Mouse (Mus musculus): ENCODE data around the gene Mmp9. TPM values are rescaled to one million over a fixed set of nuclear protein-coding genes. Genes with fewer than 3 reads are reported as not detected.

The Mmp9 gene
- polyA plus RNA-seq, 1 experiment from 2014 or later = 1.2 TPM

- H3K4me2 ChIP-seq = no peak overlapping the region
- no peak overlapping the region for H3K9ac ChIP-seq
- no peaks in the 10 kb centered on the region for H3K9me3 ChIP-seq (replicated peaks)
- H3K36me3 ChIP-seq = peaks cover 3% of the 10 kb centered on the region
- H3K4me3 ChIP-seq (replicated peaks) = no peak overlapping the region
- WGBS (ENCODE audit: insufficient replicate concordance) = 50% methylated on average over 21 of the region's 21 CpGs
- no peak overlapping the region for H3K27ac ChIP-seq
- H3K27me3 ChIP-seq = peaks cover 68% of the 10 kb centered on the region
- peaks cover 13% of the 10 kb centered on the region for H3K4me1 ChIP-seq (replicated peaks)
- DNase-seq = no peak
- no peak for ATAC-seq (ENCODE audit: low read depth)
Observed at GRCm38 (mm10) chr2:164994659-164995428, 54.3 kb downstream of the Mmp9 start.

DNA sequence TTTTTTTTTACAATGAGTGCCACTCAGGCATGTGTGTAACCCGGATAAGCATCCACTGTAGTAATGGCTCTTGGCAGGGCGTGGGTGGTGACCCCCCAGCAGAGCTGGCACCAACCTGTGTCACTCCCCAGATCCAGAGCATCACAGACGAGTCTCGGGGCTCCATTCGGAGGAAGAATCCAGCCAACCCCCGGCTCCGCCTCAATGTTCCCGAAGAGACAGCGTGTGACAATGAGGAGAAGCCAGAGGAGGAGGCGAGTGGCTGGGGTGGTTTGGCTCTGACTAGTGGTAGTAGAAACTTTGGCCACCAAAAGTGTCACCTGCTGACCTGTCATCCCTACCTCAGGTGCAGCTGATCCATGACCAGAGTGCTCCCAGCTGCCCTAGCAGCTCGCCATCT, 55.4 kb downstream of the Mmp9 start:
- no peak overlapping the region for H3K4me3 ChIP-seq (replicated peaks)
- H3K9ac ChIP-seq = no peak overlapping the region
- peaks cover 13% of the 10 kb centered on the region for H3K36me3 ChIP-seq
- H3K4me1 ChIP-seq (replicated peaks) = peaks cover 13% of the 10 kb centered on the region
- no peak overlapping the region for H3K4me2 ChIP-seq
- peaks cover 69% of the 10 kb centered on the region for H3K27me3 ChIP-seq
- 62% methylated on average over 11 of the region's 11 CpGs for WGBS (ENCODE audit: insufficient replicate concordance)
- no peaks in the 10 kb centered on the region for H3K9me3 ChIP-seq (replicated peaks)
- no peak for DNase-seq
- H3K27ac ChIP-seq = no peak overlapping the region
- ATAC-seq (ENCODE audit: low read depth) = no peak

DNA sequence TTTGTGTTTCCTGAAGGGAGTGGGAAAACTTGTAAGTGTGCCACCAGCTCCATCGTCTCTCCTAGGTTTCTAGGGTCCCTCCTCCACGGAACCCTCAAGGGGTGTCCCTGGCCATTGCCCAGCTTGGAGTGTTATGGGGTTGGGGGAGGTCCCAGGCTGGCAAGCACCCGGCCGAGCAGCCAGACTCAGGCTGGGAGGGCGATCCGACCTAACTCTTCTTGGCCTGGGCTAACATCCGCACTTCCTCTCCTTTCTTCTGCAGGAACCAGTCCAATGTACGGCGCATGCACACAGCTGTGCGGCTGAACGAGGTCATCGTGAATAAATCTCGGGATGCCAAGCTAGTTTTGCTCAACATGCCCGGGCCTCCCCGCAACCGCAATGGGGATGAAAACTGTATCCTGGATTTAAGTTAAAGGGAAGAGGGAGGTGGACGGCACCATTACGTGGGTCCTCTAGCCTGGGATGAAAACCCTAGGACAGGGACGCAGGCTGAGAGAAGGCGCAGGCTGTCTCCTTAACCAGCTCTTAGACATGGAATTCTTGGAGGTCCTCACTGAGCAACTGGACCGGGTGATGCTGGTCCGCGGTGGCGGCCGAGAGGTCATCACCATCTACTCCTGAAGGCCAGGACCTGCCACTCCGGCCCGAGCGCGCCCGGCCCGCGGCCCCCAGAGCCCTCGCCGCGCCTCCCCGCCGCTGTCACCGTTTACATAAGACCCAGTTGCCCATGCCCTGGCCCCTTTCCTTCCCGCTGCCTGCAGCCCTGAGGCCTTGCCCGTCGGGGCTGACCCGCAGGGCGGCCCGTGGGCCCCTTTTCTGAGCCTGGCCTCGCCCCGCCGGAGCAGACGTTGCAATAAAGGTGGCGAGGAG, 56.5 kb downstream of the Mmp9 start:
- ATAC-seq (ENCODE audit: low read depth) = no peak

GRCm38 (mm10) chr2:164997721-164998428, 57.3 kb downstream of the Mmp9 start:
- no peaks in the 10 kb centered on the region for H3K9me3 ChIP-seq (replicated peaks)
- H3K27ac ChIP-seq = no peak overlapping the region
- no peak overlapping the region for H3K9ac ChIP-seq
- peaks cover 32% of the 10 kb centered on the region for H3K36me3 ChIP-seq
- H3K27me3 ChIP-seq = peaks cover 59% of the 10 kb centered on the region
- peak overlapping the region; percentile 33 for H3K4me3 ChIP-seq (replicated peaks)
- WGBS (ENCODE audit: insufficient replicate concordance) = 2% methylated on average over 50 of the region's 52 CpGs
- peak overlapping the region; percentile 53 for H3K4me2 ChIP-seq
- peaks cover 13% of the 10 kb centered on the region for H3K4me1 ChIP-seq (replicated peaks)
- ATAC-seq (ENCODE audit: low read depth) (no peak), DNase-seq (no peak)

More for the DNA sequence above, 56.5 kb downstream of the Mmp9 start:
- H3K27ac ChIP-seq = no peak overlapping the region
- no peak for DNase-seq
- H3K9me3 ChIP-seq (replicated peaks) = no peaks in the 10 kb centered on the region
- peaks cover 13% of the 10 kb centered on the region for H3K4me1 ChIP-seq (replicated peaks)
- 12% methylated on average over 49 of the region's 49 CpGs for WGBS (ENCODE audit: insufficient replicate concordance)
- peaks cover 65% of the 10 kb centered on the region for H3K27me3 ChIP-seq
- peaks cover 24% of the 10 kb centered on the region for H3K36me3 ChIP-seq
- H3K9ac ChIP-seq = no peak overlapping the region
- peak overlapping the region; percentile 33 for H3K4me3 ChIP-seq (replicated peaks)
- peak overlapping the region; percentile 53 for H3K4me2 ChIP-seq

DNA sequence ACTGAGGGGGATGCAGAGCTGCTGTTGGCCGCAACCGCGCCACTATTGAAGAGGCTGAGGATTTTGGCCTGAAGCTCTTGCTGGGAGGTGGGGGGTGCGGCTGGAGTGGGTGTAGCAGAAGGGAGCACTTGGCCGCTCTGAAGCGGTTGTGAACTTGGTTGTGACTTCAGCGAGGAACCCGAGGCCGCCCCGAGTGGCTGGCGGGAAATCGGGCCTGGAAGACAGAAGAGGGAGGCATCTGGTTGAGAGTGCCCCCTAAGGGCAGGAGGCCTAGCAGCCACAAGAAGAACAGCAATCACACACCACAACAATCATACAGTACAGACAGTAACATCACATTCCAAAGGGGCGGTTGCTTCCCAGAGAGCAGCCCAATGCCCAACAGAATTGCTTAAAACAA, 61.4 kb downstream of the Mmp9 start:
- peaks cover 72% of the 10 kb centered on the region for H3K36me3 ChIP-seq

DNA sequence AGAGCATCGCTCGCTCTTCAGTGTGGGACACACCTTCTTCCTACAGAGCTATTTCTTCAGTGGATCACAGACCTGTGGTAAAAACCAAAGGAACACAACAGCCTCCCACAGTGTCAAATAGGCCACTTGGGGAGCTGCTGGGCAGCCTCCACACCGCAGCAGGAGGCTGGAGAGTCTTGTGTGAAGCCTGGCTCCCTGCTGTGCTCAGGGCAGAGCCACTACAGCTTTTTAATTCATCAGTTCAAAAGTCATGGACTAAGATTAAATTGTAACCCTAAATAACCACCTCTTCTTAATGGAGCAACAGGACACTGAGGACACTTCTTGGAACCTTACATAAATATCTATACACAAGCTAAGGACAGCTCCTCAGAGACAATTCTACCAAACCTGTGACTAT, 62.5 kb downstream of the Mmp9 start:
- no peak overlapping the region for H3K4me2 ChIP-seq
- ATAC-seq (ENCODE audit: low read depth) (no peak), DNase-seq (no peak)
- peaks cover 19% of the 10 kb centered on the region for H3K27me3 ChIP-seq
- WGBS (ENCODE audit: insufficient replicate concordance) = 85% methylated on average over 3 of the region's 3 CpGs
- no peak overlapping the region for H3K27ac ChIP-seq
- H3K4me1 ChIP-seq (replicated peaks) = peaks cover 3% of the 10 kb centered on the region; the same call in 1 of the 2 replicates
- H3K9ac ChIP-seq = no peak overlapping the region
- no peaks in the 10 kb centered on the region for H3K9me3 ChIP-seq (replicated peaks)
- peaks cover 83% of the 10 kb centered on the region for H3K36me3 ChIP-seq
- no peak overlapping the region for H3K4me3 ChIP-seq (replicated peaks)

More for the DNA sequence above, 61.4 kb downstream of the Mmp9 start:
- no peak overlapping the region for H3K4me3 ChIP-seq (replicated peaks)
- no peaks in the 10 kb centered on the region for H3K9me3 ChIP-seq (replicated peaks)
- WGBS (ENCODE audit: insufficient replicate concordance) = 86% methylated on average over 13 of the region's 13 CpGs
- no peak for DNase-seq
- H3K27me3 ChIP-seq = peaks cover 30% of the 10 kb centered on the region
- H3K9ac ChIP-seq = no peak overlapping the region
- ATAC-seq (ENCODE audit: low read depth) = no peak
- no peak overlapping the region for H3K4me2 ChIP-seq
- peaks cover 13% of the 10 kb centered on the region for H3K4me1 ChIP-seq (replicated peaks)
- H3K27ac ChIP-seq = no peak overlapping the region

DNA sequence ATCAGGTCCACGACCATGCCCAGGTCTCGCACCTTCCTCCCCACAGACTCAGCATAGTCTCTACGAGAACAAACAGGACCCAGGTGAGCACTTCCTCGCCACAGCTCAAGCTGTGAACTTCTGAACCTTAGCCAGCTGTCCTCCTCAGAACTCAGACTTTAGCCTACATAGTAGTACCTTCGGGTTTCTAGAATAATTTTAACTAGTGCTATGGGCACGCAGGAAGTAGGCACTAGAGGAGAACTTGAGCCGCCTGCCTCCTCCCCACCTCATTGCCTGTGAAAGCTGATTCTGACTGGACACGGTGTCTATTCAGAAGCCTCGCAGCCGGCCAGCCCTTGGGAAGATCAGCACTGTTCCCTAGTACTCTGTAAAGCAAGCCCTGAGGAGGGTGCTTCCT, 63.7 kb downstream of the Mmp9 start:
- Histone ChIP-seq H3K27me3 (peaks cover 7% of the 10 kb centered on the region), H3K36me3 (peaks cover 94% of the 10 kb centered on the region), H3K4me3 (replicated peaks) (no peak overlapping the region), H3K4me2 (no peak overlapping the region), H3K9me3 (replicated peaks) (no peaks in the 10 kb centered on the region), H3K27ac (no peak overlapping the region), H3K4me1 (replicated peaks) (peaks cover 1% of the 10 kb centered on the region; the same call in 1 of the 2 replicates), H3K9ac (no peak overlapping the region)
- no peak for ATAC-seq (ENCODE audit: low read depth)
- WGBS (ENCODE audit: insufficient replicate concordance) = 80% methylated on average over 10 of the region's 10 CpGs
- DNase-seq = no peak

Other genes with a start within 250 kb of the Mmp9 start
- gene Spint4, start 242.3 kb upstream of the Mmp9 start, polyA plus RNA-seq (2015; fragmentation: Nextera tagmentation; extraction: Ambion mirVana) = not detected in 2 replicates
- gene Spint5, start 225.5 kb upstream of the Mmp9 start, polyA plus RNA-seq (2015; fragmentation: Nextera tagmentation; extraction: Ambion mirVana) = not detected in 2 replicates
- gene Wfdc3, start 194.8 kb upstream of the Mmp9 start, polyA plus RNA-seq (2015; fragmentation: Nextera tagmentation; extraction: Ambion mirVana) = 0.93 and 1.0 TPM in 2 replicates
- gene Dnttip1, start 194.8 kb upstream of the Mmp9 start, polyA plus RNA-seq (2015; fragmentation: Nextera tagmentation; extraction: Ambion mirVana) = 47.3 and 49.8 TPM in 2 replicates
- 762 and 764 TPM in 2 replicates for gene Ube2c, start 170.9 kb upstream of the Mmp9 start, polyA plus RNA-seq (2015; fragmentation: Nextera tagmentation; extraction: Ambion mirVana)
- gene Tnnc2, start 160.8 kb upstream of the Mmp9 start, polyA plus RNA-seq (2015; fragmentation: Nextera tagmentation; extraction: Ambion mirVana) = 5.1 and 8.4 TPM in 2 replicates
- gene Snx21, start 155.0 kb upstream of the Mmp9 start, polyA plus RNA-seq (2015; fragmentation: Nextera tagmentation; extraction: Ambion mirVana) = 4.1 TPM in 2 replicates
- gene Acot8, start 135.9 kb upstream of the Mmp9 start, polyA plus RNA-seq (2015; fragmentation: Nextera tagmentation; extraction: Ambion mirVana) = 18.8 and 20.3 TPM in 2 replicates
- gene Zswim3, start 135.7 kb upstream of the Mmp9 start, polyA plus RNA-seq (2015; fragmentation: Nextera tagmentation; extraction: Ambion mirVana) = 4.3 and 5.1 TPM in 2 replicates
- 6.2 and 6.9 TPM in 2 replicates for gene Zswim1, start 118.1 kb upstream of the Mmp9 start, polyA plus RNA-seq (2015; fragmentation: Nextera tagmentation; extraction: Ambion mirVana)
- gene Spata25, start 112.2 kb upstream of the Mmp9 start, polyA plus RNA-seq (2015; fragmentation: Nextera tagmentation; extraction: Ambion mirVana) = not detected in 2 replicates
- 65.4 and 69.2 TPM in 2 replicates for gene Ctsa, start 107.9 kb upstream of the Mmp9 start, polyA plus RNA-seq (2015; fragmentation: Nextera tagmentation; extraction: Ambion mirVana)
- 2.4 and 2.5 TPM in 2 replicates for gene Neurl2, start 107.3 kb upstream of the Mmp9 start, polyA plus RNA-seq (2015; fragmentation: Nextera tagmentation; extraction: Ambion mirVana)
- 7.7 and 8.3 TPM in 2 replicates for gene Pltp, start 83.1 kb upstream of the Mmp9 start, polyA plus RNA-seq (2015; fragmentation: Nextera tagmentation; extraction: Ambion mirVana)
- 45.5 and 48.3 TPM in 2 replicates for gene Pcif1, start 61.5 kb upstream of the Mmp9 start, polyA plus RNA-seq (2015; fragmentation: Nextera tagmentation; extraction: Ambion mirVana)
- gene Zfp335, start 29.0 kb upstream of the Mmp9 start, polyA plus RNA-seq (2015; fragmentation: Nextera tagmentation; extraction: Ambion mirVana) = 5.4 and 6.1 TPM in 2 replicates
- gene Slc12a5, start 20.0 kb downstream of the Mmp9 start, polyA plus RNA-seq (2015; fragmentation: Nextera tagmentation; extraction: Ambion mirVana) = 0.17 and 0.18 TPM in 2 replicates
- gene Ncoa5, start 94.1 kb downstream of the Mmp9 start, polyA plus RNA-seq (2015; fragmentation: Nextera tagmentation; extraction: Ambion mirVana) = 18.3 and 22.2 TPM in 2 replicates
- 3.4 and 3.8 TPM in 2 replicates for gene Cd40, start 114.8 kb downstream of the Mmp9 start, polyA plus RNA-seq (2015; fragmentation: Nextera tagmentation; extraction: Ambion mirVana)
- not detected in 2 replicates for gene 1700025C18Rik, start 150.0 kb downstream of the Mmp9 start, polyA plus RNA-seq (2015; fragmentation: Nextera tagmentation; extraction: Ambion mirVana)

All from liver, embryonic 13.5 days (tissue).